Mouse (Mus musculus) liver, embryonic 15.5 days (tissue): ENCODE results near the gene Camk1d. TPM values are rescaled to one million over a fixed set of nuclear protein-coding genes. Genes with fewer than 3 reads are reported as not detected.
A peak's percentile ranks its signal among the peaks of the same experiment; 100 is the strongest.

ENCODE experiments used
- ATAC-seq: fragments of 200-750 bp; cut with Nextera tagmentation; 2 replicates; pipeline ENCODE4 v1.8.0; 2017; ENCODE audit warnings: moderate number of reproducible peaks, mild to moderate bottlenecking, moderate library complexity; ENCODE audit not compliant: insufficient read depth
- H3K27ac ChIP-seq: fragments of 300-500 bp; sonication (generic); replicated peaks from 2 replicates; pipeline ENCODE4 v1.5.1; 2015; ENCODE audit warnings: mild to moderate bottlenecking, inconsistent platforms
- H3K27me3 ChIP-seq: fragments of 300-500 bp; sonication (generic); 2 replicates; pipeline ENCODE4 v1.6.1; 2015; ENCODE audit warnings: mild to moderate bottlenecking, inconsistent platforms
- H3K36me3 ChIP-seq: fragments of 300-500 bp; sonication (generic); replicated peaks from 2 replicates; pipeline ENCODE4 v1.6.1; 2015; ENCODE audit warnings: moderate library complexity, mild to moderate bottlenecking, inconsistent platforms
- H3K4me1 ChIP-seq: fragments of 300-500 bp; sonication (generic); replicated peaks from 2 replicates; pipeline ENCODE4 v1.6.1; 2015; ENCODE audit warnings: inconsistent platforms
- H3K4me2 ChIP-seq: fragments of 300-500 bp; sonication (generic); 2 replicates; pipeline ENCODE4 v1.6.1; 2015; ENCODE audit warnings: moderate library complexity, mild to moderate bottlenecking, inconsistent platforms
- H3K4me3 ChIP-seq: fragments of 300-500 bp; sonication (generic); replicated peaks from 2 replicates; pipeline ENCODE4 v1.5.1; 2015; ENCODE audit warnings: mild to moderate bottlenecking, inconsistent platforms
- H3K9ac ChIP-seq: fragments of 300-500 bp; sonication (generic); 2 replicates; pipeline ENCODE4 v1.6.1; 2015; ENCODE audit warnings: moderate library complexity, mild to moderate bottlenecking, inconsistent platforms
- H3K9me3 ChIP-seq: fragments of 300-500 bp; sonication (generic); replicated peaks from 2 replicates; pipeline ENCODE4 v1.6.1; 2016; ENCODE audit warnings: inconsistent platforms
- WGBS: fragments of 180-500 bp; shearing (Covaris S2); methylation state at CpG from one replicate; pipeline ENCODE4 v1.1.7; 2015; ENCODE audit warnings: mixed read lengths; ENCODE audit not compliant: insufficient replicate concordance; 5-methylcytosine and 5-hydroxymethylcytosine counted together
- polyA plus RNA-seq: library from polyadenylated mRNA; unstranded; fragments of >200 nt; fragmentation: Nextera tagmentation; extraction: Ambion mirVana; gene quantifications from 2 replicates; pipeline ENCODE4 v1.2.1, GENCODE M21; 2015

Camk1d gene
- polyA plus RNA-seq, 1 experiment from 2014 or later, result 1.5 TPM

DNA sequence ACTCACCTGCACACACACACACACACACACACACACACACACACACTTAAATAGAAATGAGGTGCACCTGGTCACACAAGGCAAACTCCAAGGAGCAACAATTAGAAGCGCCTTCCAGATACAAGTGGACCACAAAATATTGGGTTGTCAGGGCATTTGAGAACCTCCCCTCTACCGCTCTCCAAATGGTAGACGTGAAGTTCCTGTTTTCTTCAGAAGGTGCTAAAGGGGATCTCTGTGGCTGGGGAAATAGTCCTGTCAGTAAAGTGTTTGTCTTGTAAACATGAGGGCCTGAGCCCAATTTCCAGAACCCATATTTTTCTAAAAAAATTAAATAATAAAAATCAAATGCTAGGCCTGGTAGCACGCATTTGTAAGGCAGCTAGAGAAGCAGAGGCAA is 4.4 kb downstream of the Camk1d start:
- Histone ChIP-seq H3K4me3 (no peak overlapping the region), H3K9me3 (no peaks in the 10 kb centered on the region), H3K4me1 (peaks cover 13% of the 10 kb centered on the region; the same call in 1 of the 2 replicates), H3K36me3 (no peaks in the 10 kb centered on the region), H3K9ac (no peak overlapping the region), H3K4me2 (no peak overlapping the region), H3K27ac (no peak overlapping the region), H3K27me3 (peaks cover 36% of the 10 kb centered on the region)
- 55% methylated on average over 4 of the region's 4 CpGs for WGBS
- no peak for ATAC-seq

- no peak for ATAC-seq
- Histone ChIP-seq H3K4me3 (no peak overlapping the region), H3K27me3 (peaks cover 18% of the 10 kb centered on the region), H3K4me2 (no peak overlapping the region), H3K36me3 (no peaks in the 10 kb centered on the region), H3K9me3 (no peaks in the 10 kb centered on the region), H3K27ac (no peak overlapping the region), H3K4me1 (0 out of 2 replicates have a peak, but pooled peaks cover 4% of the 10 kb centered on the region), H3K9ac (no peak overlapping the region)
- WGBS, result 55% methylated on average over 10 of the region's 10 CpGs
These were observed 6.2 kb downstream of the Camk1d start for GRCm38 (mm10) chr2:5707871-5708733.

GRCm38 (mm10) chr2:5706618-5707017 is 7.7 kb downstream of the Camk1d start:
- H3K9ac ChIP-seq, result no peak overlapping the region
- WGBS, result 30% methylated on average over 4 of the region's 4 CpGs
- ATAC-seq, result no peak

DNA sequence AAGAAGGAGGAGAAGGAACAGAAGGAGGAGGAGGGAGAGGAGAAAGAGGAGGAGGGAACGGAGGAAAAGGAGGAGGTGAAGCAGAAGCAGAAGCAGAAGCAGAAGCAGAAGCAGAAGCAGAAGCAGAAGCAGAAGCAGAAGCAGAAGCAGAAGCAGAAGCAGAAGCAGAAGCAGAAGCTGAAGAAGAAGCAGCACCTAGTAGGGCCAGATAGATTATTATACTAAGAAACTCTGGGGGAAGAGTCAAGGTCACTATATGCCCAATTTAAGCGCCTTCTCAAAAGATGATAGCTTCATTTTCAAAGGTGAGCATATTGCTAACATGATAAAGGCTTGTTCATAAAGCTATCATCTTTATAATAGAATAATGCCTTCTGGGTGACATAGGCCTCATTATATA is 11.9 kb downstream of the Camk1d start:
- Histone ChIP-seq H3K36me3 (no peaks in the 10 kb centered on the region), H3K4me1 (peaks cover 16% of the 10 kb centered on the region), H3K9ac (no peak overlapping the region), H3K4me3 (no peak overlapping the region), H3K27me3 (no peaks in the 10 kb centered on the region), H3K9me3 (no peaks in the 10 kb centered on the region), H3K4me2 (no peak overlapping the region), H3K27ac (no peak overlapping the region)
- WGBS, result 53% methylated on average over 2 of the region's 2 CpGs
- ATAC-seq, result no peak

More at GRCm38 (mm10) chr2:5706618-5707017, 7.7 kb downstream of the Camk1d start:
- Histone ChIP-seq H3K4me3 (no peak overlapping the region), H3K4me1 (no peaks in the 10 kb centered on the region), H3K9me3 (no peaks in the 10 kb centered on the region), H3K27ac (no peak overlapping the region), H3K4me2 (no peak overlapping the region), H3K36me3 (no peaks in the 10 kb centered on the region), H3K27me3 (peaks cover 3% of the 10 kb centered on the region)

GRCm38 (mm10) chr2:5700931-5701330 is 13.4 kb downstream of the Camk1d start:
- peaks cover 16% of the 10 kb centered on the region for H3K4me1 ChIP-seq
- no peaks in the 10 kb centered on the region for H3K27me3 ChIP-seq
- ATAC-seq, result peak; percentile 75
- H3K27ac ChIP-seq, result no peak overlapping the region
- H3K36me3 ChIP-seq, result no peaks in the 10 kb centered on the region
- no peaks in the 10 kb centered on the region for H3K9me3 ChIP-seq
- WGBS, result 87% methylated on average over 3 of the region's 3 CpGs
- no peak overlapping the region for H3K9ac ChIP-seq
- no peak overlapping the region for H3K4me3 ChIP-seq
- H3K4me2 ChIP-seq, result no peak overlapping the region

DNA sequence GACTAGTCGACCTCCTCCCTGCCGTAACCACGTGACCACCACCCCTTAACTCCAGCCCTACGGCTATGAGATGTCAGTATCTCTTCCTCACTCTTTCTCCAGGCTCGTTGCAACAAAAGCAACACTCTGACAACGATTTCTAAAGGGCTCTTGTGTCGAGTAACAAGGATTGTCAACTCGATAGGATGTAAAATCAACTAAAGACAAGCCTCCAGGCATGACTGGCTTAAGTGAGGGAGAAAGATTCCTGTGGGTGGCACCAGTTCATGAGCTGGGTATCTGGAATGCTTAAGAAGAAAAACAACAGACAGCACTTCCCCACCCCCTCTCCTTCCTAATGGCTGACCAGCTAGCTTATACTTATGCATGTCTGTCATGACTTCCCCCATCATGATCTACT is 15.9 kb downstream of the Camk1d start:
- Histone ChIP-seq H3K4me2 (no peak overlapping the region), H3K9me3 (no peaks in the 10 kb centered on the region), H3K4me1 (peaks cover 16% of the 10 kb centered on the region), H3K27me3 (no peaks in the 10 kb centered on the region), H3K4me3 (no peak overlapping the region), H3K36me3 (no peaks in the 10 kb centered on the region), H3K9ac (no peak overlapping the region), H3K27ac (no peak overlapping the region)
- 51% methylated on average over 8 of the region's 8 CpGs for WGBS
- ATAC-seq, result no peak

DNA sequence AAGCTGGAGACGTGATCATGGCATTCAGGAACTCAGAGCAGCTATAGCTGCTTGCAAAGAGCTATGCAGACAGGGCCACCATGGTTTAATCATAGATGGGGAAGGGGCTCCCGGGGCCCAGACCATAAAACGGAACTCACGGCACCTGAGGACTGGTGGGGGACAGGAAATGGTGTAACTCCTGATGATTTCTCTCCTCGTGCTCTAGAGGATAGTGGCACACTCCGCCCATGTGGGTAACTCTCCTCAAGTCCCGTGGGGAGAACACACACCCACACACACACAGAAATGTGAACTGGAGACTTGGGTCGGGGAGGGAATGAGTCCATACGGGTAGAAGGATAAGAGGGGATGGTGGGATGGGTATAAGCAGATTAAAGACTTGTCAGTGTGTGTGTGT is 20.2 kb downstream of the Camk1d start:
- ATAC-seq, result no peak
- H3K4me2 ChIP-seq, result no peak overlapping the region
- H3K27ac ChIP-seq, result no peak overlapping the region
- no peaks in the 10 kb centered on the region for H3K4me1 ChIP-seq
- H3K9ac ChIP-seq, result no peak overlapping the region
- H3K36me3 ChIP-seq, result no peaks in the 10 kb centered on the region
- no peaks in the 10 kb centered on the region for H3K9me3 ChIP-seq
- no peak overlapping the region for H3K4me3 ChIP-seq
- no peaks in the 10 kb centered on the region for H3K27me3 ChIP-seq
- WGBS, result 49% methylated on average over 9 of the region's 9 CpGs

DNA sequence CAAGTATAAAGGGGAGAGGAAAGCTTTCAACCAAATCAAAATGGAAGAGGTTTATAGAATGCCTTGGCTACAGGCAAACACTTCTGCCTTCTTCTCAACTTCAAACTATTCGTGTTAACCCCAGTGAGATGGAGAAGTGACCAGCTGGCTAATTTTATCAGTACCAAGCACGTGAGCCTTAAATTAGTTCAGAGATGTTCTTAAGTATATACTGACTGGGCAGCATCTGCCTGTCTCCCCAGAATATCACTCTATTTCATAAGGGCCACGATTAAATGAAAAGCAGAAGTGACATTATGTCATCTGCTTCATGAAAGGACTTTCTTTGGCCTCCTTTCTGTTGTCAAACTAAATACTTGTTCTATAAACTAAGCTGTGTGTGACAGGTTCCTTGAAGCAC is 22.6 kb downstream of the Camk1d start:
- no peaks in the 10 kb centered on the region for H3K27me3 ChIP-seq
- no peaks in the 10 kb centered on the region for H3K9me3 ChIP-seq
- H3K4me2 ChIP-seq, result no peak overlapping the region
- no peak overlapping the region for H3K27ac ChIP-seq
- H3K36me3 ChIP-seq, result no peaks in the 10 kb centered on the region
- no peak overlapping the region for H3K4me3 ChIP-seq
- H3K9ac ChIP-seq, result no peak overlapping the region
- no peaks in the 10 kb centered on the region for H3K4me1 ChIP-seq
- 35% methylated on average over 3 of the region's 3 CpGs for WGBS
- ATAC-seq, result no peak

DNA sequence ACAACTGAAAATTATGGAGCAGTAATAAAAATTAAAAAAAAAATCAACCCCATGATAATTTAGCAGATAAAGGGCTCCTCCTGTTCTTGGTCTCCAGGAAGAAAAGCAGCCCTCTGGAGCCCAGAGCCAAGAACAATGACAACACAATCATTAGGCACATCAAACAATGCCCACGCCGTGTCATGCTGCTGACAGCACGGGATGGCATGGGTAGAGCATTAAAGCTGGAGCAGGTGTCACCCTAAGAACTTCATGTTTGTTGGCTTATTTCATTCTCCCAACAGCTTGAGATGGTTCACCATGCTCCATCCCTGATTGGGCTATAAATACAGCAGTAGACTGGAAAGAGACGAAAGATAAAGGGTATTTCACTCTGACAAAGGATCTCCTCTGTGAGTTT is 30.9 kb downstream of the Camk1d start:
- H3K4me1 ChIP-seq, result no peaks in the 10 kb centered on the region
- no peaks in the 10 kb centered on the region for H3K36me3 ChIP-seq
- WGBS, result 80% methylated on average over 4 of the region's 4 CpGs
- no peaks in the 10 kb centered on the region for H3K27me3 ChIP-seq
- no peak for ATAC-seq
- H3K9me3 ChIP-seq, result no peaks in the 10 kb centered on the region
- H3K27ac ChIP-seq, result no peak overlapping the region
- no peak overlapping the region for H3K4me3 ChIP-seq
- no peak overlapping the region for H3K4me2 ChIP-seq
- no peak overlapping the region for H3K9ac ChIP-seq

DNA sequence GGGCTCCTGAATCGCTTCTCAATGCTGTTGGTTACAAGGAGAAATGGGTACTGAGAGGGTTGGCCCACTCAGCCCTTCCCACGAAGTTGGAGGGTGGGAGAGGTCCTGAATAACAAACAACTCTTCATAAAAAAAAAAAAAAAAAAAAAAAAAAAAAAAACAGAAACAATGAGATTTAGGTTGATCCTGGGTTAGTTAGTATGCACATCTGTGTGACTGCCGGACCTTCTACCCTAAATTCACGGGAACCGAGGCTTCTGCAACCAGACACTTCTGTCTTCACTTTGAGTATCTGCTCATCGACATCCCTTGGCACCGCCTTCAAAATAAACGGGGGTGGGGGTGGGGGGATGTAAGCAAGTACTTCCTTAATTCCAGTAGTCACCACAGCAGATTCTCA is 32.4 kb downstream of the Camk1d start:
- ATAC-seq, result no peak
- Histone ChIP-seq H3K9ac (no peak overlapping the region), H3K4me1 (no peaks in the 10 kb centered on the region), H3K4me3 (no peak overlapping the region), H3K9me3 (no peaks in the 10 kb centered on the region), H3K27ac (no peak overlapping the region), H3K4me2 (no peak overlapping the region), H3K27me3 (no peaks in the 10 kb centered on the region), H3K36me3 (no peaks in the 10 kb centered on the region)
- WGBS, result 48% methylated on average over 8 of the region's 8 CpGs

DNA sequence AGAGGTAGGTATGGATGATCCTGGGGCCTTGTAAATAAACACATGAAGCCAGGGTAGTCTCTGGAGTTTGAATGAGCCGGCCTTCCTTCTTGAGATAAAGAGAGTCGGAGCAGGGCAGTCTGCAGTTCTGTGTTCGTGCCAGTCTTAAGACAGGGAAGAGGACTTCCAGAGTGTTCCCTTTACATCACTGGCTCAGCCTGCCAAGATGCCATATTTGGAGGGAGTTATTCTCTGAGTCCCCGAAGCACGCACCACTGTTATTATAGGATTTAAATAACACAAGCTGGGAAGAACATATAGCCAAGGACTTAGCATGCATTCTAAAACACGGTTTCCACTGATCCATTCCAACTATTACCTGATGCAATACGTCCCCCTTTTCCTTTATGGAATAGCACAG is 33.0 kb downstream of the Camk1d start:
- no peak overlapping the region for H3K27ac ChIP-seq
- no peak for ATAC-seq
- H3K27me3 ChIP-seq, result no peaks in the 10 kb centered on the region
- H3K4me1 ChIP-seq, result 0 out of 2 replicates have a peak, but pooled peaks cover 4% of the 10 kb centered on the region
- H3K4me3 ChIP-seq, result no peak overlapping the region
- H3K4me2 ChIP-seq, result no peak overlapping the region
- no peak overlapping the region for H3K9ac ChIP-seq
- no peaks in the 10 kb centered on the region for H3K9me3 ChIP-seq
- no peaks in the 10 kb centered on the region for H3K36me3 ChIP-seq
- 69% methylated on average over 7 of the region's 7 CpGs for WGBS

DNA sequence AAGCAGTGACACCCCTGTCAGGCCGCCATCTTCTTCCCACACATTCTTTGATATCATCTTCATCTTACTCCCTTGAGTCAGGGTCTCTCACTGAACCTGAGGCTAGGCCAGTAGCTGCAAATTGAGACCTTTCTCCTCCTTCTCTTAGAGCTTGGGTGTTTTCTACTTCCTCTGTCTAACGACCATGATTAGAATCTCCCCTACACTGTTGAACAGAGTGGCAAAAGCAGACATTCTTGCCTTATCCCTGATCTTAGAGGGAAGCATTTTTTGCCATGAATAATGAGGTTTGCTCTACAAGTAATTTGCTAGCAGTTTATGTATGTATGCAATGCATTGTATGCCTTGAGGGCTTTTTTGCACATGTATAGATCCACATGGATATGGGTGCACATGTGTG is 35.3 kb downstream of the Camk1d start:
- WGBS, result 45% methylated on average over 2 of the region's 2 CpGs
- no peaks in the 10 kb centered on the region for H3K36me3 ChIP-seq
- no peak overlapping the region for H3K9ac ChIP-seq
- no peaks in the 10 kb centered on the region for H3K27me3 ChIP-seq
- 0 out of 2 replicates have a peak, but pooled peaks cover 4% of the 10 kb centered on the region for H3K4me1 ChIP-seq
- no peak overlapping the region for H3K4me3 ChIP-seq
- H3K9me3 ChIP-seq, result no peaks in the 10 kb centered on the region
- no peak overlapping the region for H3K27ac ChIP-seq
- no peak for ATAC-seq
- H3K4me2 ChIP-seq, result no peak overlapping the region
